Mouse (Mus musculus): ENCODE measurements around the gene Prop1. TPM values are rescaled to one million over a fixed set of nuclear protein-coding genes. Genes with fewer than 3 reads are reported as not detected.

Prop1 gene
- polyA plus RNA-seq (2015; fragmentation: Nextera tagmentation; extraction: Ambion mirVana) = not detected in 2 replicates

DNA sequence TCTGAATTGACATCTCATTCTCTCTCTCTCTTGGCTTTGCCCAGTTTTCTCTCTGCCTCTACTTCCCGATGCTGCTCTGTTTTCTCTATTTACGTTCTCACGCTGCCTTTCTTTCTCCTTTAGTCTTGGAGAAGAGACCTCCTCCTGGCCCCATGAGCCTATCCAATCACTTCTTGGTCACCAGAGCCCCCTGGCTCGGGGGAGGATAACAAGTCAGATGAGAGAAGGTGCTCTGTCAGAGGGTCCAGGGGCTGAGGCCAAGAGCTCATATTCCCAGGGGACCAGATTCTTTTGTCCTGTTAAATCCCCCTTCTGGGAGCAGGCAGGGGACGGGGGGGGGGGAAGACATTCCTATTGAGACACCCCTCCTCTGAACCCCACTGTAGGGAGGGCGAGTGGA, at the start of gene Prop1:
TSS of gene Prop1 (minus strand) at position 101 of the 400 bp plus-strand sequence.
- no peak within 1 kb of the TSS for H3K27ac ChIP-seq (replicated peaks)
- WGBS = 66% methylated on average over 6 of the region's 6 CpGs

DNA sequence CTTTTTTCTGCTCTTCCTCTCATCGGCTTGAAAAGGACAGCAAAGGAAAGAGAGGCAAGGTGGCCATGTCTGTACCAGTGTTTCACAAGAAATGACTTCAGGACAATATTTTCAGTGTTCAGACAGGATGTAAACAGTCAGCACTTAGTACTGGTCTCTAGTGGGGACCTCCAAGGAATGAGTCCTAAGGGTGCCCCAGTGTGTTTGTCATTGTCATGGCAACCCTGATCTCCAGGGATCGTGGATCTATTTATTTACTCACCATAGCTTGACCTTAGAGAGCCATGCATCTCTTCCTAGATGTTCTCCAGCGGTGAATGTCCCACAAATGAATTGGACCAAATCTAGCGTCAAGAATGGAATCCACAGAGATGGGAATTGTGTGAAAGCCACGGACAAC, 49.7 kb upstream of the Prop1 start, which contains the start of gene Olfr51:
TSS of gene Olfr51 (plus strand) at position 301 of the 400 bp plus-strand sequence.
- Histone ChIP-seq H3K27me3 (no peaks in the 10 kb centered on the region), H3K4me3 (replicated peaks) (no peak within 1 kb of the TSS), H3K36me3 (no peaks in the 10 kb centered on the region), H3K9me3 (replicated peaks) (no peaks in the 10 kb centered on the region), H3K4me1 (no peaks in the 10 kb centered on the region), H3K27ac (replicated peaks) (no peak within 1 kb of the TSS), H3K4me2 (replicated peaks) (no peak within 1 kb of the TSS), H3K9ac (no peak within 1 kb of the TSS)
- 72% methylated on average over 5 of the region's 5 CpGs for WGBS
- no peak for ATAC-seq (ENCODE audit: insufficient number of reproducible peaks, low FRiP score, low TSS enrichment, low read depth)

More for the DNA sequence above, at the start of gene Prop1:
- Histone ChIP-seq H3K4me1 (no peaks in the 10 kb centered on the region), H3K27me3 (no peaks in the 10 kb centered on the region), H3K4me3 (replicated peaks) (no peak within 1 kb of the TSS), H3K9ac (no peak within 1 kb of the TSS), H3K9me3 (replicated peaks) (no peaks in the 10 kb centered on the region), H3K36me3 (no peaks in the 10 kb centered on the region), H3K4me2 (replicated peaks) (no peak within 1 kb of the TSS)
- no peak for ATAC-seq (ENCODE audit: insufficient number of reproducible peaks, low FRiP score, low TSS enrichment, low read depth)

DNA sequence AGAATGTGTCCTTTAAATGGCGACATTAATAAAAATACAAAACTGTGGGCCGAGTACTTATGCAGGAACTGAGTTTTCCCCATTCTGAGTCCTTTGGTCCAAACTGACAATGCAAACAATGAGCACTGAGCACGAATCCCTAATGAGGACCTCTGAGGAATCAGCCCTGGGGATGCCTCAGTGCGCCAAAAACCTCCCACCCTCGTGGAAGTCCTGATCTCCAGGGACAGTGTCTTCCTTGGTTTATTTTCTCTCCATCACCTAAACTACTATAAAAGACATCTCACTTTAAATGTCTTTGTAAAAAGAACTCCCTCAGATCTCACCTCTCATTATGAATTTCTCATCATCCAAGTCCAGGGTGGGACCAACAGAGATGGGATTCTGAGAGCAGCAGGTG, 28.1 kb upstream of the Prop1 start, which contains the start of gene Olfr1377:
TSS of gene Olfr1377 (plus strand) at position 301 of the 400 bp plus-strand sequence.
- no peaks in the 10 kb centered on the region for H3K27me3 ChIP-seq
- H3K4me2 ChIP-seq (replicated peaks) = no peak within 1 kb of the TSS
- 68% methylated on average over 5 of the region's 5 CpGs for WGBS
- H3K36me3 ChIP-seq = no peaks in the 10 kb centered on the region
- H3K4me3 ChIP-seq (replicated peaks) = no peak within 1 kb of the TSS
- no peak within 1 kb of the TSS for H3K9ac ChIP-seq
- no peak for ATAC-seq (ENCODE audit: insufficient number of reproducible peaks, low FRiP score, low TSS enrichment, low read depth)
- no peaks in the 10 kb centered on the region for H3K9me3 ChIP-seq (replicated peaks)
- no peak within 1 kb of the TSS for H3K27ac ChIP-seq (replicated peaks)
- no peaks in the 10 kb centered on the region for H3K4me1 ChIP-seq

DNA sequence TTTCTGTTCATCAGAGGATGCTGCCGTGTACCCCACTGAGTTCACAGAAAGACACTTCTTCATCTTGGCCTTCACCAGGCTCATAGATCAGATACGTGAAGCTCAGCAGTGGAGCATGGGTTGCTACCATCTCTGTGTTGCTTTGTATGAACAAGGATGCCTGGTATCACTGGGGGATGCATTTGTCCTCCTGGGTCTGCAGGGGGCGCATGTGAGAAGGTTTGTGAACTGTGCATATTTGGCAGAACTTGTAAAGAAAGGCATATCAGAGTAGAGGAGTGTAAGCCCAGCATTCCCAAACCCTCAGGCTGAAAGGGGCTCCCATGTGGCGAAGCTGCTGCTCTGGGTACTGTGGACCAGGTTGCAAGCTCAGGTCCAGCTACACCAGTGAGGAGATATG, 23.7 kb upstream of the Prop1 start:
- H3K4me1 ChIP-seq = no peaks in the 10 kb centered on the region
- no peak overlapping the region for H3K27ac ChIP-seq (replicated peaks)
- H3K9ac ChIP-seq = no peak overlapping the region
- no peaks in the 10 kb centered on the region for H3K27me3 ChIP-seq
- no peaks in the 10 kb centered on the region for H3K36me3 ChIP-seq
- H3K9me3 ChIP-seq (replicated peaks) = no peaks in the 10 kb centered on the region
- H3K4me2 ChIP-seq (replicated peaks) = no peak overlapping the region
- WGBS = 69% methylated on average over 4 of the region's 4 CpGs
- H3K4me3 ChIP-seq (replicated peaks) = no peak overlapping the region
- no peak for ATAC-seq (ENCODE audit: insufficient number of reproducible peaks, low FRiP score, low TSS enrichment, low read depth)

DNA sequence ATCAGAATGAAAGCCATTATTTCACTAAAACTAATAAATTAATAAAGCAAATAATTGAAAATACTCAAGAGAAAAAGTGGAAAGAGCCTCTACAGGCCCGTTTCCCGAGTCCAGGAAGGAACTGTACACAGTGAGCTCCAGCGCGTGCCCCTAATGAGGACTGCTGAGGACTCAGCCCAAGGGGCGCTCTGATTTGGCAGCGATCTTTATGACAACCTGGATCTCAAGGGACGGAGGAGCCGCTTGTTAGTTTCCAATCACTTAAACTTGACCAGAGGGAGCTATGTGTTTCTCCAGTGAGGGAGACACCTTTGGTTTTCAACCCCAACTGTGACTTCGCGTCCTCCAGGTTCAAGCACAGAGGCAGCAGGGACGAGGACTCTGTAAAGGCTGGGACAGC, 12.7 kb upstream of the Prop1 start, which contains the start of gene Olfr1378:
TSS of gene Olfr1378 (plus strand) at position 301 of the 400 bp plus-strand sequence.
- no peak within 1 kb of the TSS for H3K4me3 ChIP-seq (replicated peaks)
- WGBS = 84% methylated on average over 11 of the region's 11 CpGs
- H3K36me3 ChIP-seq = no peaks in the 10 kb centered on the region
- no peaks in the 10 kb centered on the region for H3K9me3 ChIP-seq (replicated peaks)
- no peaks in the 10 kb centered on the region for H3K27me3 ChIP-seq
- no peak within 1 kb of the TSS for H3K4me2 ChIP-seq (replicated peaks)
- no peak within 1 kb of the TSS for H3K27ac ChIP-seq (replicated peaks)
- no peak for ATAC-seq (ENCODE audit: insufficient number of reproducible peaks, low FRiP score, low TSS enrichment, low read depth)
- no peak within 1 kb of the TSS for H3K9ac ChIP-seq
- no peaks in the 10 kb centered on the region for H3K4me1 ChIP-seq

DNA sequence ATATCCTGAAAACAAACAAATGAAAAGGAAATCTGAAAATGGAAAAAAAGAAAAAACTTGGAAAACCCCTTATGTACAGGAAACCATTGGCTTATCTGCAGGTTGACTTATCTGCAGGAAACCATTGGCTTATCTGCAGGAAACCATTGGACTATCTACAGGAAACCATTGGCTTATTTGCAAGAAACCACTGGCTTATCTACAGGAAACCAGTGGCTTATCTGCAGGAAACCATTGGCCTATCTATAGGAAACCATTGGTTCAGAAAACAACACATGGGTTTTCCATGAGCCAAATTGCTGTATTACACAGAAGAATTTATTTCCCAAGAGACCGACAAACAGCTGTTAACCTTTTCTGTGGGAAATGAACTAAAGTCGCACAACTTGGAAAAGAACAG, 11.3 kb upstream of the Prop1 start:
- no peak overlapping the region for H3K4me3 ChIP-seq (replicated peaks)
- H3K9me3 ChIP-seq (replicated peaks) = no peaks in the 10 kb centered on the region
- H3K4me2 ChIP-seq (replicated peaks) = no peak overlapping the region
- H3K9ac ChIP-seq = no peak overlapping the region
- H3K27me3 ChIP-seq = no peaks in the 10 kb centered on the region
- no peaks in the 10 kb centered on the region for H3K4me1 ChIP-seq
- H3K36me3 ChIP-seq = no peaks in the 10 kb centered on the region
- no peak overlapping the region for H3K27ac ChIP-seq (replicated peaks)
- no peak for ATAC-seq (ENCODE audit: insufficient number of reproducible peaks, low FRiP score, low TSS enrichment, low read depth)
- 70% methylated on average over 2 of the region's 2 CpGs for WGBS

DNA sequence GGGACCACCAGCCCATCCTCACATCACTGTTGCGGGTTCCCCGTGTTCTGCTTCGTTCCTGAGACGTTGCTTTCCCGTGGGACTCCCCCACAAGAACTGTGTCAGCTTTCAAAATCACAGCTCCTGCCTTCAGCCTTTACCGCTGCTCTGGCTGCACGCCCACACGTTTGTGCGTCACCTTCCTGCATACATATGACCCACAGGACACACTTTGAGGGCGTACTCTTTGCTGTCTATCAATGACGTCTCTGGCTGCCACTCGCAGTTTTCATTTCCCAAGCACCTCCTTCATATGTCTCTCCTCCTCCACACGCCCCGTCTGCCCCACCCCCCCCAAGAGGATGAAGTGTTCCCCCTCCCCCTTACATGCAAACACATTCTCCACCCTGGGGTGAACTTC, 1.3 kb downstream of the Prop1 start:
- H3K27me3 ChIP-seq = no peaks in the 10 kb centered on the region
- no peak overlapping the region for H3K9ac ChIP-seq
- H3K27ac ChIP-seq (replicated peaks) = no peak overlapping the region
- no peaks in the 10 kb centered on the region for H3K4me1 ChIP-seq
- ATAC-seq (ENCODE audit: insufficient number of reproducible peaks, low FRiP score, low TSS enrichment, low read depth) = no peak
- H3K9me3 ChIP-seq (replicated peaks) = no peaks in the 10 kb centered on the region
- H3K4me2 ChIP-seq (replicated peaks) = no peak overlapping the region
- 68% methylated on average over 14 of the region's 14 CpGs for WGBS
- no peak overlapping the region for H3K4me3 ChIP-seq (replicated peaks)
- no peaks in the 10 kb centered on the region for H3K36me3 ChIP-seq

DNA sequence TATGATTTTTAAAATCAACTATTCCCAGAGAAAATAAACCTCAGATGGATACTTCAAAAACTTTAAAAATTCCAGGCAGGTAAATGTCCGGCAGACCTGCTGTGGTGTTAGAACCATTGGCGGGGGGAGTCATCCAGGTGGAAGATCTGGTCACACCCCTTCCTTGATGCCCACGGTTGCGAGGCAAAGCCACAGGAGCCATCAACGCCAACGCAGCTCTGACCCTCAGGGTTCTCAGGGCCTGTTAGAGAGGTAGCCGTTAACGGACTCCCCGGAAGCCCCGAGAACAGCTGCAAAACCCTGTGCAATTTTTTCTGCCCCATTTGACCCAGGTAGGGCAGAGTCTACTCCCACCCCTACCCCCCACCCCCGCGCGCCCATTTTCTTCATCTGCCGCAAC, 10.1 kb downstream of the Prop1 start, which contains the start of gene 4933414I15Rik:
TSS of gene 4933414I15Rik (minus strand) at position 260 of the 400 bp plus-strand sequence.
- H3K27me3 ChIP-seq = no peaks in the 10 kb centered on the region
- H3K9ac ChIP-seq = no peak within 1 kb of the TSS
- H3K36me3 ChIP-seq = no peaks in the 10 kb centered on the region
- no peak within 1 kb of the TSS for H3K27ac ChIP-seq (replicated peaks)
- ATAC-seq (ENCODE audit: insufficient number of reproducible peaks, low FRiP score, low TSS enrichment, low read depth) = no peak
- no peaks in the 10 kb centered on the region for H3K4me1 ChIP-seq
- H3K4me3 ChIP-seq (replicated peaks) = no peak within 1 kb of the TSS
- WGBS = 77% methylated on average over 14 of the region's 14 CpGs
- no peaks in the 10 kb centered on the region for H3K9me3 ChIP-seq (replicated peaks)
- no peak within 1 kb of the TSS for H3K4me2 ChIP-seq (replicated peaks)

DNA sequence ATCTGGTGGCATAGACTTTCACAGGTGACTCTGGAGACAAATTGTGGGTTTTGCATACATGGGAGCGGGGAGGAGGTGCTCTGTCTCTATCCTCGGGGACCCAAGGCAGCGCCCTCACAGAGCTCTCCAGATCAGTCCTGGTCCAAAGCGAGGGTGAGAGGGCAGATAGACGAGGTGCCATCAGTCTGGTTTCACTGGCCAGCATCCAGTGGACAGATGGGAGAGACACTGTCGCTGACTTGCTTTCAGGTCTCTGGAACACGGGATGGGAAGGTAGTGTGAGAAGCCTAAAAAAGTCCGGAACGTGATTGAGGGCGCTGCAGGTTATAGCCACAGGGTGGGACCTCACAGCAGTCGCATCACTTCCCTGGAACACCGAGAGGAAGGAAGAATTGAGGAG, 11.2 kb downstream of the Prop1 start:
- 67% methylated on average over 12 of the region's 12 CpGs for WGBS
- no peak overlapping the region for H3K4me3 ChIP-seq (replicated peaks)
- H3K4me1 ChIP-seq = no peaks in the 10 kb centered on the region
- no peak overlapping the region for H3K9ac ChIP-seq
- H3K36me3 ChIP-seq = no peaks in the 10 kb centered on the region
- H3K4me2 ChIP-seq (replicated peaks) = no peak overlapping the region
- no peak for ATAC-seq (ENCODE audit: insufficient number of reproducible peaks, low FRiP score, low TSS enrichment, low read depth)
- H3K9me3 ChIP-seq (replicated peaks) = no peaks in the 10 kb centered on the region
- no peaks in the 10 kb centered on the region for H3K27me3 ChIP-seq
- H3K27ac ChIP-seq (replicated peaks) = no peak overlapping the region

DNA sequence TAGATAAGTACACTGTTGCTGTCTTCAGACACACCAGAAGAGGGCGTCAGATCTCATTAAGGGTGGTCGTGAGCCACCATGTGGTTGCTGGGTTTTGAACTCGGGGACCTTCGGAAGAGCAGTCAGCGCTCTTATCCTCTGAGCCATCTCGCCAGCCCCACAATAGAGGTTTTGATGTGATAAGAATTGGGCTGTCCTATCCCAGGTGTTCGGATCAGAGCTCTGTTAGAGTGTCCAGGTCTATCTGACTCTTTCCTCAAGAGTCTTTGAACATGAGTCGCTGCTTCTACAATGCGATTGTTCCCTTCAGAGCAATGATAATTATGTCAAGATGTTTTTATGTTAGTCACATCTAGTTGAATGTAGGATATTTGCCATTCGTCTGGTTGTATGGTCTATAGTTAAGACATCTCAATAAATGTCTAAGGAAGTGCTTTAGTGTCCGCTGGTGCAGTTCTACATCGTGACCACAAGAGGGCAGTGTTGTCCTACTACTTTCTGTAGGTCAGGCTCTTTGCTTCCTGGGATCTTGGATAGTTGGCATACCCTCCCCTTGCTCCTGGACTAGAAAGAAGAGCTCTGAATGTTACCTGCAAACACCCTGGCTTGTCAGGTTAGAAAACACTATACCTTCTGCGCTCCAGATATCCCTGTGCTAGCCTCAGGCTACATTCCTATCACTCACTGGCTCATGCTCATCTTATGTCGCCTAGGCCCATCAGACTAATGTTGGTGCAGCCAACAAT, 13.8 kb downstream of the Prop1 start:
- ATAC-seq (ENCODE audit: insufficient number of reproducible peaks, low FRiP score, low TSS enrichment, low read depth) = no peak
- 32% methylated on average over 14 of the region's 14 CpGs for WGBS
- Histone ChIP-seq H3K9ac (no peak overlapping the region), H3K36me3 (no peaks in the 10 kb centered on the region), H3K4me1 (no peaks in the 10 kb centered on the region), H3K27me3 (no peaks in the 10 kb centered on the region), H3K4me2 (replicated peaks) (no peak overlapping the region), H3K9me3 (replicated peaks) (no peaks in the 10 kb centered on the region), H3K27ac (replicated peaks) (no peak overlapping the region), H3K4me3 (replicated peaks) (no peak overlapping the region)

DNA sequence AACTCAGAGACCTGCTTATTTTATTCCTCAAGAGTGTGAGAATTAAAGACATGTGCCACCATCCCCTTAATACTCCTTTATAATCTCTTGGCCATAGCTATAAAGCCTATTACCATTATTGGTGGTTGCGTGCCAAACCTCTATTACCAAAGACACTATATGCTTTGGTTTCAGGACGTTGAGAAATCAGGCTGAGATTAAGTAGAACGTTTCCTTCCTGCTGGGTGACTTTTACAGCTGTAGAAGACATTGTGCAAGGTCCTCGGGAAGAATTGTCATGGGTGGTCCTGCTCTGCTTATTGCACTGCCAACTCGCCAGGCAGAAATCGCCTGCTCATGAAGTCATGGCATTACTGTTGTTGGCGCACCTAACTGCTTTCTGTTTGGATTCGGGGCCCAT, 15.1 kb downstream of the Prop1 start:
- Histone ChIP-seq H3K9ac (no peak overlapping the region), H3K4me2 (replicated peaks) (no peak overlapping the region), H3K9me3 (replicated peaks) (no peaks in the 10 kb centered on the region), H3K27me3 (no peaks in the 10 kb centered on the region), H3K4me3 (replicated peaks) (no peak overlapping the region), H3K36me3 (no peaks in the 10 kb centered on the region), H3K27ac (replicated peaks) (no peak overlapping the region), H3K4me1 (no peaks in the 10 kb centered on the region)
- no peak for ATAC-seq (ENCODE audit: insufficient number of reproducible peaks, low FRiP score, low TSS enrichment, low read depth)
- 79% methylated on average over 8 of the region's 8 CpGs for WGBS

DNA sequence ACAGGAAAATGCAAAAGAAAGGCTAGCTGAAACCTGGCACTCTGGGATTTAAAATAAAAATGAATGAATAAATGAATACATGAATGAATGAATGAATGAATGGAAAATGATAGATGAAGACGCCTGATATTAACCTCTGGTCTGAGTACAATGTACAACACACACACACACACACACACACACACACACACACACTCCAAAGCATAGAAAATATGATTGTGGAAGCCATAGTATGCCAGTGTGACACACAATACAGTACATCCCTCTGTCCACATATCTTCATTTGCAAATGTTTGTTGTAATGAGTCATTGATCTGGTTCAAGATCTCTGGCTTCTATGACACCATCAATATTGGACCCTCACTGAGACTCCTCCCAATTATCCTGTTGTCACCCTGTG, 21.5 kb downstream of the Prop1 start:
- Histone ChIP-seq H3K36me3 (no peaks in the 10 kb centered on the region), H3K27me3 (0 out of 2 replicates have a peak, but pooled peaks cover 3% of the 10 kb centered on the region), H3K9me3 (replicated peaks) (no peaks in the 10 kb centered on the region), H3K4me1 (peaks cover 9% of the 10 kb centered on the region; the same call in 1 of the 2 replicates), H3K27ac (replicated peaks) (no peak overlapping the region), H3K4me2 (replicated peaks) (peak overlapping the region; percentile 90), H3K9ac (no peak overlapping the region), H3K4me3 (replicated peaks) (peak overlapping the region; percentile 77)
- no peak for ATAC-seq (ENCODE audit: insufficient number of reproducible peaks, low FRiP score, low TSS enrichment, low read depth)
- WGBS = 75% methylated on average over 1 of the region's 1 CpGs
